Mouse (Mus musculus) heart, embryonic 14.5 days (tissue): ENCODE measurements around the gene Nos1ap. TPM values are rescaled to one million over a fixed set of nuclear protein-coding genes. Genes with fewer than 3 reads are reported as not detected.
A peak's percentile ranks its signal among the peaks of the same experiment; 100 is the strongest.

Source experiments
- ATAC-seq: fragments of 200-750 bp; cut with Nextera tagmentation; 2 replicates; pipeline ENCODE4 v1.8.0; 2017; ENCODE audit warnings: low read depth, moderate TSS enrichment; ENCODE audit not compliant: insufficient number of reproducible peaks, insufficient read depth, low FRiP score
- H3K27ac ChIP-seq, 2 experiments: fragments of 200-500 bp in 1 of 2; fragments of 300-500 bp in 1 of 2; sonication (generic) in 1 of 2; replicated peaks in 1 of 2; 2 replicates each; pipeline ENCODE4 v1.5.1; 2012 to 2014; ENCODE audit warnings: low read depth in 2 of 2, low read length in 2 of 2, control low read depth in 1 of 2, mild to moderate bottlenecking in 1 of 2, mixed read lengths in 1 of 2; ENCODE audit not compliant: control insufficient read depth in 1 of 2, insufficient read depth in 1 of 2
- H3K27me3 ChIP-seq: fragments of 300-500 bp; sonication (generic); 2 replicates; pipeline ENCODE4 v1.6.1; 2014; ENCODE audit warnings: mild to moderate bottlenecking, low read length, control low read depth; ENCODE audit not compliant: control insufficient read depth, insufficient read depth
- H3K36me3 ChIP-seq: fragments of 300-500 bp; sonication (generic); 2 replicates; pipeline ENCODE4 v1.6.1; 2014; ENCODE audit warnings: mild to moderate bottlenecking, control low read depth, low read length, mixed read lengths; ENCODE audit not compliant: control insufficient read depth, insufficient read depth
- H3K4me1 ChIP-seq, 2 experiments: fragments of 200-500 bp in 1 of 2; fragments of 300-500 bp in 1 of 2; sonication (generic) in 1 of 2; 2 replicates each; pipeline ENCODE4 v1.6.1; 2012 to 2014; ENCODE audit warnings: low read length in 2 of 2, control low read depth in 1 of 2, mixed read lengths in 1 of 2; ENCODE audit not compliant: control insufficient read depth in 2 of 2, insufficient read depth in 2 of 2
- H3K4me2 ChIP-seq: fragments of 300-500 bp; sonication (generic); 2 replicates; pipeline ENCODE4 v1.6.1; 2014; ENCODE audit warnings: mild to moderate bottlenecking, low read length
- H3K4me3 ChIP-seq, 2 experiments: fragments of 200-500 bp in 1 of 2; fragments of 300-500 bp in 1 of 2; sonication (generic) in 1 of 2; 2 replicates each; pipeline ENCODE4 v1.5.1; 2012 to 2014; ENCODE audit warnings: low read length in 2 of 2, mild to moderate bottlenecking in 2 of 2, control low read depth in 1 of 2, low read depth in 1 of 2, moderate library complexity in 1 of 2; ENCODE audit not compliant: control insufficient read depth in 1 of 2, insufficient read depth in 1 of 2
- H3K9ac ChIP-seq: fragments of 300-500 bp; sonication (generic); 2 replicates; pipeline ENCODE4 v1.6.1; 2014; ENCODE audit warnings: mild to moderate bottlenecking, low read length
- H3K9me3 ChIP-seq: fragments of 300-500 bp; sonication (generic); 2 replicates; pipeline ENCODE4 v1.6.1; 2016; ENCODE audit warnings: low read length, control low read depth; ENCODE audit not compliant: control insufficient read depth
- WGBS: fragments of 180-500 bp; shearing (Covaris S2); extraction: QIAGEN DNeasy Blood & Tissue Kit; methylation state at CpG from one replicate; pipeline ENCODE4 v1.1.7; 2014; 5-methylcytosine and 5-hydroxymethylcytosine counted together
- polyA plus RNA-seq: library from polyadenylated mRNA; unstranded; fragments of >200 nt; fragmentation: Nextera tagmentation; extraction: Ambion mirVana; gene quantifications from 2 replicates; pipeline ENCODE4 v1.2.1, GENCODE M21; 2014

The Nos1ap gene
- 18.3 and 18.5 TPM in 2 replicates for polyA plus RNA-seq

- WGBS = under 1% methylated on average over 81 of the region's 106 CpGs
Observed at GRCm38 (mm10) chr1:170589219-170590040, at the start of gene Nos1ap. Nos1ap (minus strand) TSS chr1:170589861.

GRCm38 (mm10) chr1:170638941-170639340 is 49.3 kb upstream of the Nos1ap start:
- Histone ChIP-seq H3K4me1 (peaks cover 0 to 8% of the 10 kb centered on the region in 2 experiments; a peak in 2 of 4 replicates), H3K9me3 (no peaks in the 10 kb centered on the region), H3K4me2 (no peak overlapping the region), H3K9ac (no peak overlapping the region), H3K36me3 (no peaks in the 10 kb centered on the region), H3K27ac (no peak overlapping the region), H3K4me3 (no peak overlapping the region), H3K27me3 (no peaks in the 10 kb centered on the region)
- WGBS = 84% methylated on average over 7 of the region's 7 CpGs
- no peak for ATAC-seq

More at GRCm38 (mm10) chr1:170589219-170590040, at the start of gene Nos1ap:
- H3K27ac ChIP-seq = peak within 1 kb of the TSS; percentile 11 to 63; a peak in 2 of 4 replicates
- H3K4me2 ChIP-seq = peak within 1 kb of the TSS; percentile 93
- peaks cover 9% of the 10 kb centered on the region for H3K9me3 ChIP-seq
- H3K4me3 ChIP-seq = peak within 1 kb of the TSS; percentile 77 to 79
- no peaks in the 10 kb centered on the region for H3K27me3 ChIP-seq
- H3K9ac ChIP-seq = peak within 1 kb of the TSS; percentile 95
- ATAC-seq = peak; percentile 88
- H3K36me3 ChIP-seq = peaks cover 12% of the 10 kb centered on the region
- H3K4me1 ChIP-seq = peaks cover 2 to 21% of the 10 kb centered on the region in 2 experiments; a peak in 3 of 4 replicates

GRCm38 (mm10) chr1:170632856-170633255 is 43.2 kb upstream of the Nos1ap start:
- no peak for ATAC-seq
- Histone ChIP-seq H3K4me2 (no peak overlapping the region), H3K9ac (no peak overlapping the region), H3K4me1 (no peaks in the 10 kb centered on the region), H3K36me3 (no peaks in the 10 kb centered on the region), H3K4me3 (no peak overlapping the region), H3K27ac (no peak overlapping the region), H3K27me3 (no peaks in the 10 kb centered on the region), H3K9me3 (peaks cover 4% of the 10 kb centered on the region; the same call in 1 of the 2 replicates)
- WGBS = 64% methylated on average over 4 of the region's 4 CpGs

GRCm38 (mm10) chr1:170632385-170632784 is 42.7 kb upstream of the Nos1ap start:
- H3K27me3 ChIP-seq = no peaks in the 10 kb centered on the region
- no peak for ATAC-seq
- no peak overlapping the region for H3K27ac ChIP-seq
- WGBS = 18% methylated on average over 3 of the region's 3 CpGs
- H3K9ac ChIP-seq = no peak overlapping the region
- peaks cover 4% of the 10 kb centered on the region; the same call in 1 of the 2 replicates for H3K9me3 ChIP-seq
- no peak overlapping the region for H3K4me3 ChIP-seq
- H3K4me1 ChIP-seq = no peaks in the 10 kb centered on the region
- no peak overlapping the region for H3K4me2 ChIP-seq
- no peaks in the 10 kb centered on the region for H3K36me3 ChIP-seq

- ATAC-seq = no peak
- Histone ChIP-seq H3K27me3 (no peaks in the 10 kb centered on the region), H3K9ac (no peak overlapping the region), H3K4me3 (no peak overlapping the region), H3K27ac (no peak overlapping the region), H3K4me1 (no peaks in the 10 kb centered on the region), H3K4me2 (no peak overlapping the region), H3K36me3 (no peaks in the 10 kb centered on the region), H3K9me3 (peaks cover 4% of the 10 kb centered on the region; the same call in 1 of the 2 replicates)
- WGBS = 91% methylated on average over 5 of the region's 5 CpGs
Observed at GRCm38 (mm10) chr1:170631571-170631970, 41.9 kb upstream of the Nos1ap start.

GRCm38 (mm10) chr1:170630489-170630888 is 40.8 kb upstream of the Nos1ap start:
- H3K36me3 ChIP-seq = no peaks in the 10 kb centered on the region
- 87% methylated on average over 4 of the region's 4 CpGs for WGBS
- no peak overlapping the region for H3K4me2 ChIP-seq
- no peaks in the 10 kb centered on the region for H3K4me1 ChIP-seq
- no peak overlapping the region for H3K4me3 ChIP-seq
- no peak overlapping the region for H3K9ac ChIP-seq
- no peaks in the 10 kb centered on the region for H3K27me3 ChIP-seq
- peaks cover 4% of the 10 kb centered on the region; the same call in 1 of the 2 replicates for H3K9me3 ChIP-seq
- ATAC-seq = no peak
- H3K27ac ChIP-seq = no peak overlapping the region

- Histone ChIP-seq H3K4me2 (no peak overlapping the region), H3K4me1 (peaks cover 3 to 12% of the 10 kb centered on the region in 2 experiments), H3K27ac (peak overlapping the region; percentile 76 to 82), H3K4me3 (no peak overlapping the region), H3K27me3 (no peaks in the 10 kb centered on the region), H3K36me3 (no peaks in the 10 kb centered on the region), H3K9ac (no peak overlapping the region), H3K9me3 (peaks cover 15% of the 10 kb centered on the region)
- WGBS = 92% methylated on average over 1 of the region's 1 CpGs
- no peak for ATAC-seq
Observed at GRCm38 (mm10) chr1:170623432-170623831, 33.8 kb upstream of the Nos1ap start.
